8 mouse cellular contexts compared by ENCODE assay signal in the genomic region with DNA sequence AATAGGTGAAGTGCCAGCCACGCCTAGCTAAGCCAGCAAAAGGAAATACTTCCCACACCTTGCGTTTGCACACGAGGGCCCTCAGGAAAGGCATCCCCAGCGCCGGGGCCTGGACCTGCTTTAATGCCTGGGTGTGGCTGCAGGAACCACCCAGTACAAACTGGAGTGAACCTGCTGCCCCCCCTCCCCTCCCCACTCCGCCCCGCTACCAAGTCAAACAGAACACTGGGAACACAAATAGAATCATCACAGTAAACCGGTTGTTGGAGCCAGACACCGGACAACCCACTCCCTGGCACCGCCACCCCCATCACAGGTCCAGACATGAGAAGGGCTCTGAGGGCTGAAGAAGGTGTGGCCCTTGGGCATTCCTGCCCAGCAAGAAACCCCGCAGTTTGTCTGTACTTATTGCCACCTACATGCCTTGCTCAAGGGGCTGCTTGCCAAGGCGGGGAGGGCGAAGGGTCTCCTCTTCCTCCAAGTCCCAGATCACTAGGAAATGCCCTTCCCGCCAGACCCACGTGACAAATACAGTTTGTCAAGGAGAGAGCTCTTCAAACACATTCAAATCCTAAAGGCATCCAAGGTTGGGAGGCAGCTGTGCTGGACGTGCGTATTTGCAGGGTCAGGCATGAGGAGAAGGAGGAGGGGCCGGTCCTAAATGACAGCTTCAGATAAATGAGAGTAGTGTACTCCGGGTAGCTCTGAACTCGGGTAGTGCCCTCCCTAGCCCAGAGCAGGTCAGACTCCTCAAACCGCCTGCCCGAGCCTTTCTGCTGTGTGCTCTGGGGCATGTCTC. TPM values are rescaled to one million over a fixed set of nuclear protein-coding genes. Genes with fewer than 3 reads are reported as not detected.
DNase-seq lines count a peak whose midpoint lies in the region; ATAC-seq lines count a peak whose summit lies in the region.

No protein-coding gene starts in this region.

- peak overlapping the region; percentile 94 for H3K27ac ChIP-seq in heart, embryonic 10.5 days
- peak overlapping the region; percentile 44 to 72 for H3K27ac ChIP-seq in heart, embryonic 14.5 days (replicated peaks in 1 of 2; ENCODE audit: control insufficient read depth in 1 of 2, insufficient read depth in 1 of 2, low read depth in 2 of 2, low read length in 2 of 2)
- H3K27ac ChIP-seq in limb, embryonic 15.5 days = peak overlapping the region; percentile 77
- peak overlapping the region; percentile 98 for H3K27ac ChIP-seq in stomach, embryonic 16.5 days (ENCODE audit: low read length)

- intact Hi-C loops in heart, postnatal 14 days (cut with DNase I) = no loop called here

- no peaks in the 10 kb centered on the region for H3K27me3 ChIP-seq in heart, embryonic 10.5 days (ENCODE audit: insufficient read depth, poor library complexity, severe bottlenecking)
- H3K27me3 ChIP-seq in heart, embryonic 14.5 days (ENCODE audit: control insufficient read depth, insufficient read depth, low read length) = no peaks in the 10 kb centered on the region
- no peaks in the 10 kb centered on the region for H3K27me3 ChIP-seq in limb, embryonic 15.5 days
- H3K27me3 ChIP-seq in stomach, embryonic 16.5 days (ENCODE audit: control insufficient read depth, insufficient read depth, low read length) = no peaks in the 10 kb centered on the region

- H3K4me1 ChIP-seq in heart, embryonic 10.5 days = peaks cover 49% of the 10 kb centered on the region
- peaks cover 27 to 46% of the 10 kb centered on the region in 2 experiments for H3K4me1 ChIP-seq in heart, embryonic 14.5 days (ENCODE audit: control insufficient read depth in 2 of 2, insufficient read depth in 2 of 2, low read length in 2 of 2)
- peaks cover 39% of the 10 kb centered on the region for H3K4me1 ChIP-seq in limb, embryonic 15.5 days
- peaks cover 36% of the 10 kb centered on the region for H3K4me1 ChIP-seq in stomach, embryonic 16.5 days (ENCODE audit: control insufficient read depth, insufficient read depth, low read length)

- H3K9me3 ChIP-seq in heart, embryonic 10.5 days = no peaks in the 10 kb centered on the region
- no peaks in the 10 kb centered on the region for H3K9me3 ChIP-seq in heart, embryonic 14.5 days (ENCODE audit: control insufficient read depth, low read length)
- no peaks in the 10 kb centered on the region for H3K9me3 ChIP-seq in limb, embryonic 15.5 days
- no peaks in the 10 kb centered on the region for H3K9me3 ChIP-seq in stomach, embryonic 16.5 days (replicated peaks; ENCODE audit: control insufficient read depth, low read length)

- WGBS in heart, embryonic 10.5 days = 29% methylated on average over 22 of the region's 22 CpGs
- 22% methylated on average over 22 of the region's 22 CpGs for WGBS in heart, embryonic 14.5 days
- whole genome bisulfite sequencing in limb, embryonic 15.5 days = 33% methylated on average over 22 of the region's 22 CpGs
- 28% methylated on average over 22 of the region's 22 CpGs for WGBS in stomach, embryonic 16.5 days

- ATAC-seq in heart, embryonic 14.5 days (ENCODE audit: insufficient number of reproducible peaks, insufficient read depth, low FRiP score, low read depth) = peak; percentile 6; the same call in 1 of the 2 replicates
- no peak for ATAC-seq in limb, embryonic 15.5 days (ENCODE audit: insufficient number of reproducible peaks, low FRiP score, low TSS enrichment, low read depth)
- ATAC-seq in stomach, embryonic 16.5 days (ENCODE audit: insufficient read depth, low FRiP score) = peak; percentile 57

- peak overlapping the region; percentile 55 for H3K4me2 ChIP-seq in heart, embryonic 14.5 days (ENCODE audit: low read length)
- H3K4me2 ChIP-seq in limb, embryonic 15.5 days = peak overlapping the region; percentile 29
- peak overlapping the region; percentile 49 for H3K4me2 ChIP-seq in stomach, embryonic 16.5 days (ENCODE audit: low read depth, low read length)

- no peaks in the 10 kb centered on the region for H3K36me3 ChIP-seq in heart, embryonic 10.5 days
- no peaks in the 10 kb centered on the region for H3K36me3 ChIP-seq in heart, embryonic 14.5 days (ENCODE audit: control insufficient read depth, insufficient read depth, low read length)
- H3K36me3 ChIP-seq in limb, embryonic 15.5 days = no peaks in the 10 kb centered on the region
- no peaks in the 10 kb centered on the region for H3K36me3 ChIP-seq in stomach, embryonic 16.5 days (ENCODE audit: control insufficient read depth, insufficient read depth, low read length)

- H3K9ac ChIP-seq in heart, embryonic 14.5 days (ENCODE audit: low read length) = peak overlapping the region; percentile 54
- H3K9ac ChIP-seq in limb, embryonic 15.5 days = no peak overlapping the region
- H3K9ac ChIP-seq in stomach, embryonic 16.5 days (ENCODE audit: low read length) = peak overlapping the region; percentile 69

- peak; percentile 87 for DNase-seq in heart, embryonic 10.5 days (ENCODE audit: low spot score)
- no peak for DNase-seq in heart, postnatal 14 days
- DNase-seq in spleen, postnatal 14 days (ENCODE audit: low spot score in 2 of 2) = no peak
- DNase-seq in layer of hippocampus, adult 9-11 months = no peak
- DNase-seq in adipocyte (ENCODE audit: low spot score) = no peak

- peak overlapping the region; percentile 41 for H3K4me3 ChIP-seq in heart, embryonic 10.5 days
- 0 out of 4 replicates have a peak overlapping the region, but pooled peaks of 1 of the 2 experiments have one; percentile 1 for H3K4me3 ChIP-seq in heart, embryonic 14.5 days (ENCODE audit: control insufficient read depth in 1 of 2, insufficient read depth in 1 of 2, low read depth in 1 of 2, low read length in 2 of 2)
- H3K4me3 ChIP-seq in limb, embryonic 15.5 days = no peak overlapping the region
- peak overlapping the region; percentile 20 for H3K4me3 ChIP-seq in stomach, embryonic 16.5 days (replicated peaks; ENCODE audit: low read length)

RNA-seq across cellular contexts. Expression of a gene that starts 21.8 kb away (rescaled TPM):
- polyA plus RNA-seq in heart, embryonic 10.5 days (2016; fragmentation: Nextera tagmentation; extraction: Ambion mirVana) = 6.1 and 7.5 TPM in 2 replicates
- total RNA-seq in heart, postnatal 14 days (2021) = 1 to 10 TPM; 4.3 to 5.0 TPM
- 3.8 and 4.0 TPM in 2 replicates for polyA plus RNA-seq in heart, embryonic 14.5 days (2014; fragmentation: Nextera tagmentation; extraction: Ambion mirVana)
- 38.8 and 48.3 TPM in 2 replicates for polyA plus RNA-seq in limb, embryonic 15.5 days (2015; fragmentation: Nextera tagmentation; extraction: Ambion mirVana)
- polyA plus RNA-seq in stomach, embryonic 16.5 days (2015; fragmentation: Nextera tagmentation; extraction: Ambion mirVana) = 16.1 and 21.1 TPM in 2 replicates
